Mouse (Mus musculus) embryo, embryonic 10 days (tissue): ENCODE results near the gene Nek8.

Source experiments
- DNase-seq: peaks from one replicate; pipeline ENCODE4 v3.0.0-alpha.2; 2015; ENCODE audit warnings: low spot score

Nek8 gene

GRCm38 (mm10) chr11:78182961-78183844 lies 6.7 kb upstream of the Nek8 start, which contains the start of gene Rpl23a:
Rpl23a (minus strand) TSS chr11:78183584.
- peak; percentile 95 for DNase-seq

DNA sequence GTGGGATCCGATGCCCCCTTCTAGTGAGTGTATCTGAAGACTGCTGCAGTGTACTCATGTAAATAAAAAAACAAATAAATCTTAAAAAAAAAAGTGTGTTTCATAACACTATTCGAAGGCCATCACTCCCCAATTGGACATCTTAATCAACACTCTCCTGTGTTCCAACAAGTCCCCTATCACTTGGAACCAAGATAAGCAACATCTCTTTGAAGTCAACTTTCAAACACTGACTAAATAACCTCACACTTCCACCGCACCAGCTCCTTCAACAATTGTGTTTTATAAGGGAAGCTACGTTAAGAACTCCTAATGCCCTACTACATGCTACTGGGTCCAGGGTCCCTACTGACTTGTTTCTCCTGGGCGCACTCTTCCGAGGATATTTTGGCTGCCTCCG lies 6.0 kb upstream of the Nek8 start:
- no peak for DNase-seq

DNA sequence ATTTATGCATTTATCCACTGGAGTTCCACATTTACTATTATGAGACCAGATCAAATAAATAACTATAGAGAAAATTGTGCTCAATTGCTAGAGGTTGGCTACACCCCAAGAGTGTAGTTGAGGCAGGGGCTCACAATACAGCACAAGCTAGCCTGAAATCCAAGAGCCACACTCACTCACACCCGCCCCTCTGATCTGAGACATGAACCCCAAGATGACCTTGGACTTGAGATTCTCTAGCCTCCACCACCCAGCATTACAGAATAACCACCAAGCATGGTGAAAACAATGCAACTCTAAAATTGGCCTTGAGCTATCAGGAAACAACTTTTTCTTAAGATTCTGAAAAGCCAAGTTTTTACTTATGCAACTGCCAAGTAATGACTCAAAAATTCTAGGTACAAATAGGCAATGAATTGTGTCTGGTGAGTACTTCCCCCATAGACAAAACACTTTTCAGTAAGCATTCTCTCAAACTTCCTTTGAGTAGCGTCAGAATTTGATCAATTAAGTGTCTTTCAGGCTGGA lies 5.4 kb upstream of the Nek8 start:
- no peak for DNase-seq

GRCm38 (mm10) chr11:78180081-78180761 lies 3.7 kb upstream of the Nek8 start:
- no peak for DNase-seq

DNA sequence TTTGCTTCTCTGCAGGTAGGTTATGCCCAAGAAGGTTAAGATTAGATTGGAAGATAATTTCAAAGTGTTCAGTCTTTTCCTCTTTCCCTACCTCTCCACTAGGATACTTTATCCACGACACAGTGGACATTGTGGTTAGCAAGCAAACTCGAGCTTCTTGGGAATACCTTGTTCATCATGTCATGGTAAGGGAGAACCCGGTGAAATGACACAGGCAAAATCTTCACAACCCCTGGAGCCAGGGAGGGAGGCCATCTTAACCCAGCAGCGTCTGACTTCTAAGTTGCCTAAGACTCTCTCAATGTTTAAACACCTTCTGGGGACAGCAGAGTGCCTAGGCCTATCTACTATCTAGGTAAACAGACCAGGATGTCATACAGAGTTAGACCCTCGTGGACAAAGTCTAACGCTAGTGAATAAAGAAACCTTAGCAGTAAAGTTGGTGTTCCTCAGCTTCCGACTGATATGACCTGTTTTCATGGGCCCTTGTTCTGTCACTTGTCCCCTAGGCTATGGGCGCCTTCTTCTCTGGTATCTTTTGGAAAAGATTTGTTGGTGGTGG lies 3.0 kb upstream of the Nek8 start:
- DNase-seq: peak; percentile 43

DNA sequence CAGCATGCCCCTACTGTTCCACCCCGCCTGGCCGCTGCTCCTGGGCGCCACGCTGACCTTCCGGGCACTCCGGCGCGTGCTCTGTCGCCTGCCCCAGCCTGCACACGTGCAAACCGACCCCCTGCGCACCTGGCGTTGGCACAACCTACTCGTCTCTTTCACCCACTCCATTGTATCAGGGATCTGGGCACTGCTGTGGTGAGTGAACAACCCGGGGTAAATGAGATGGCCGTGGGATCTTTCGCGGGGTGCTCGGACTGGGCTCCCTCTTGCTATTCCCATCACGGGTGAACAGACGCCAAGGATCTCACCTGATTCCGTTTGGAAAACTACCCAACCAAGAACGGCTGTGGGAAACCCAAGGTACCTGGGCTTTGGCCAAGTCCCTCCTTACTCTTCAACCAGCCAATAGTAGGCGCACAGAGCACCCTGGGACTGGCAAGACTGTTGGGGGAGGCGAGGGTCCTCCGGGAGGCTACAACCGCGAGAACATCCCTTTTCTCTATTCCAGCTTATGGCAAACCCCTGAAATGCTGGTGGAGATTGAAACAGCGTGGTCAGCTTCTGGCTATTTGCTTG lies 2.5 kb upstream of the Nek8 start:
- peak; percentile 72 for DNase-seq

GRCm38 (mm10) chr11:78177903-78178858 lies 1.7 kb upstream of the Nek8 start:
- DNase-seq: peak; percentile 98

DNA sequence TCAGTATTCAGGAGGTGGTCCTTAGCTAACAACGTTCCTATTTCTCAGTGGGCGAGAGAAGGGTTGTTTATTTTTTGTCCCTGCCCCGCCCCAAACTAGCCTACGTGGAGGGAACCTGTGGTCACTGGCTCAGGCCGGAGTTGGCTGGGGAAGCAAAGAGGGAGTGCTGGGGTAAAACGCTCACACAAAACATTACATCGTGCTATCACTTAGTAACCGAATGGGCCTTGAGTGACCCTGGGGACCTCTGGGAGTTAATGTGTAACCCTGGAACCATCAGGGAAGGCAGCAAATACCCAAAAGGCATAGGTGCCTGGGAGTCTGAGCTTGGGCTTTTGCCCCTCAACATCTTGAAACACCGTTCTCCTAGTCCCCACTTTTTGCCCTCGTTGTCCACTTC lies 962 bp upstream of the Nek8 start:
- peak; percentile 59 for DNase-seq

GRCm38 (mm10) chr11:78176905-78177331 lies 443 bp upstream of the Nek8 start:
- DNase-seq: no peak

GRCm38 (mm10) chr11:78175771-78176401 lies 589 bp downstream of the Nek8 start:
- no peak for DNase-seq

- no peak for DNase-seq
These were observed 2.0 kb downstream of the Nek8 start for GRCm38 (mm10) chr11:78174506-78174905.

GRCm38 (mm10) chr11:78172748-78173383 lies 3.6 kb downstream of the Nek8 start:
- no peak for DNase-seq

GRCm38 (mm10) chr11:78172034-78172747 lies 4.3 kb downstream of the Nek8 start:
- no peak for DNase-seq

GRCm38 (mm10) chr11:78171328-78171727 lies 5.1 kb downstream of the Nek8 start:
- DNase-seq: no peak

- no peak for DNase-seq
These were observed 6.2 kb downstream of the Nek8 start for GRCm38 (mm10) chr11:78170306-78170705.

GRCm38 (mm10) chr11:78168541-78169468 lies 7.7 kb downstream of the Nek8 start:
- no peak for DNase-seq

- no peak for DNase-seq
These were observed 9.1 kb downstream of the Nek8 start for GRCm38 (mm10) chr11:78167257-78167959.

DNA sequence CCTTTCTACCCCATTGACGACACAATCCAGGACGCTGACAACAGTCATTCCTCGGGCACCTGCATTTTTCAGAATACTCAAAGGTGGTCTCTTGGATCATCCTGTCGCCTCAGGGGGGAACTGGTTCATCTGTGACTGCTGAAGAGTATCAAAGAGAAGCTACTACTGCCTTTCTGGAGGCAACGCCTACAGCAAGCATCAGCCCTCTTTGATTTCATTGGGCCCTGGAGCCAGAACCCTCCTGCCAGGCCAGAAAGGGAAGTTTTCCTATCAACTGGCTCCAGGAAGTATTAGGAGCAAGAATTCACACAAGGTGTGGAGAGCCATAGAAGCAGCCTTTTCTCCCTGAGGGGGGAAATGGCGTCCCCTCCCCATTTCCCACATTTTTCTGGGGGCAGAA lies 9.8 kb downstream of the Nek8 start:
- DNase-seq: no peak
